Mouse (Mus musculus) hindbrain, embryonic 12.5 days (tissue): ENCODE results near the gene Tnfsf14. TPM values are rescaled to one million over a fixed set of nuclear protein-coding genes. Genes with fewer than 3 reads are reported as not detected.
A peak's percentile ranks its signal among the peaks of the same experiment; 100 is the strongest.

ENCODE experiments used
- ATAC-seq: fragments of 200-750 bp; cut with Nextera tagmentation; 2 replicates; pipeline ENCODE4 v1.8.0; 2017; ENCODE audit warnings: moderate TSS enrichment; ENCODE audit not compliant: low FRiP score
- H3K27ac ChIP-seq: fragments of 300-500 bp; sonication (generic); 2 replicates; pipeline ENCODE4 v1.5.1; 2016; ENCODE audit warnings: mild to moderate bottlenecking
- H3K27me3 ChIP-seq: fragments of 300-500 bp; sonication (generic); 2 replicates; pipeline ENCODE4 v1.6.1; 2016; ENCODE audit warnings: mild to moderate bottlenecking
- H3K36me3 ChIP-seq: fragments of 300-500 bp; sonication (generic); 2 replicates; pipeline ENCODE4 v1.6.1; 2016; ENCODE audit warnings: mild to moderate bottlenecking
- H3K4me1 ChIP-seq: fragments of 300-500 bp; sonication (generic); 2 replicates; pipeline ENCODE4 v1.6.1; 2016
- H3K4me2 ChIP-seq: fragments of 300-500 bp; sonication (generic); replicated peaks from 2 replicates; pipeline ENCODE4 v1.6.1; 2016; ENCODE audit warnings: mild to moderate bottlenecking
- H3K4me3 ChIP-seq: fragments of 300-500 bp; sonication (generic); 2 replicates; pipeline ENCODE4 v1.5.1; 2016; ENCODE audit warnings: mild to moderate bottlenecking
- H3K9ac ChIP-seq: fragments of 300-500 bp; sonication (generic); 2 replicates; pipeline ENCODE4 v1.6.1; 2016; ENCODE audit warnings: mild to moderate bottlenecking, moderate library complexity
- H3K9me3 ChIP-seq: fragments of 300-500 bp; sonication (generic); replicated peaks from 2 replicates; pipeline ENCODE4 v1.6.1; 2016; ENCODE audit warnings: mild to moderate bottlenecking
- WGBS: fragments of 180-500 bp; shearing (Covaris S2); methylation state at CpG from one replicate; pipeline ENCODE4 v1.1.7; 2016; 5-methylcytosine and 5-hydroxymethylcytosine counted together
- microRNA-seq: library from miRNA; unstranded; fragments of <30 nt; microRNA quantifications from one replicate; pipeline ENCODE4, GENCODE M21; 2017
- polyA plus RNA-seq: library from polyadenylated mRNA; unstranded; fragments of >200 nt; fragmentation: Nextera tagmentation; extraction: Ambion mirVana; gene quantifications from 2 replicates; pipeline ENCODE4 v1.2.1, GENCODE M21; 2016

Tnfsf14 gene
- polyA plus RNA-seq, 1 experiment from 2014 or later: not detected

GRCm38 (mm10) chr17:57148994-57149803, 44.8 kb downstream of the Tnfsf14 start, which contains the start of gene Cd70:
Gene Cd70 (minus strand): TSS chr17:57149777.
- peak within 1 kb of the TSS; percentile 33 for H3K4me3 ChIP-seq
- H3K36me3 ChIP-seq: no peaks in the 10 kb centered on the region
- H3K9me3 ChIP-seq: no peaks in the 10 kb centered on the region
- WGBS: 5% methylated on average over 38 of the region's 39 CpGs
- ATAC-seq: no peak; the same call in 1 of the 2 replicates
- H3K4me2 ChIP-seq: peak within 1 kb of the TSS; percentile 65
- peaks cover 9% of the 10 kb centered on the region for H3K4me1 ChIP-seq
- peaks cover 46% of the 10 kb centered on the region for H3K27me3 ChIP-seq
- no peak within 1 kb of the TSS for H3K27ac ChIP-seq
- peak within 1 kb of the TSS; percentile 51 for H3K9ac ChIP-seq

DNA sequence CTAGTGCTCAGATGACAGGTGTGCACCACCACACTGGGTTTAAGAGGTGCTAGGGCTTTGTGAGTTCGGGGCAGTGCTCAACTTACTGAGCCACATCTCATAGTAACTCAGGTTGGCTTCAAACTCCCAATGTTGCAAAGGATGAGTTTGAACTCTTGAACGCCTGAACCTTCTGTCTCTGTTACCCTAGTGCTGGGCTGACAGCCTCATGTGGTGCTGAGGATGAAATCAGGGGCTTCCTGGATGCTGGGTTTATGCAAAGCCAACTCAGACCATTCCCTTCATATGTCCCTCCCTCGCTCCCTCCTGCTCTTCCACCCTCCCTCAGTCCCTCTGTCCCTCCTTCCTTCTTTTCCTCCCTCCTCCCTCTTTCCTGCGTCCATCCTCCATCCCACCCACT, 45.6 kb downstream of the Tnfsf14 start:
- ATAC-seq: no peak
- no peaks in the 10 kb centered on the region for H3K36me3 ChIP-seq
- H3K27me3 ChIP-seq: peaks cover 46% of the 10 kb centered on the region
- no peak overlapping the region for H3K4me2 ChIP-seq
- H3K9ac ChIP-seq: no peak overlapping the region
- H3K4me1 ChIP-seq: peaks cover 9% of the 10 kb centered on the region
- no peak overlapping the region for H3K4me3 ChIP-seq
- WGBS: 68% methylated on average over 4 of the region's 4 CpGs
- H3K9me3 ChIP-seq: no peaks in the 10 kb centered on the region
- no peak overlapping the region for H3K27ac ChIP-seq

DNA sequence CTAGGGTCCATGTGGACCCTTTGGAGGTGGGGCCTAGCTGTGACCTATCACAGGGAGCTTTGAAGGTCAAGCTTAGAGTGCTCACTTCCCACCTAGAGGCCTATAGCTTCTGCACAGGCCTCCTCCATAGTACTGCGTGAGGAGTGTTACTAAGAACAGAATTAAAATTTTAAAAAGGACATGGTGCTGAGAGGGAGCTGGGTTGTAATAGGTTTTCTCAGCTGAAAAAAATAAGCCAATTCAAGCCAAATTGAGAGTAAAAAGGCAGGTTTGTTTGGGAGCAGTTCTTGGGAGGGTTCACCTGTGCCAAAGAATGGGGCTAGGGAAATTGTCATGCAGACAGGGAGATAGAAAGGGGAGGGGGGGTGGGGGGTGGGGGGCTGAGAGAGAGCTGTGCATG, 48.9 kb downstream of the Tnfsf14 start:
- peaks cover 9% of the 10 kb centered on the region for H3K4me1 ChIP-seq
- H3K4me2 ChIP-seq: no peak overlapping the region
- no peak overlapping the region for H3K27ac ChIP-seq
- H3K4me3 ChIP-seq: no peak overlapping the region
- no peak overlapping the region for H3K9ac ChIP-seq
- H3K36me3 ChIP-seq: no peaks in the 10 kb centered on the region
- H3K9me3 ChIP-seq: no peaks in the 10 kb centered on the region
- H3K27me3 ChIP-seq: peaks cover 36% of the 10 kb centered on the region
- ATAC-seq: no peak
- WGBS: 85% methylated on average over 1 of the region's 1 CpGs

GRCm38 (mm10) chr17:57143704-57144103, 50.3 kb downstream of the Tnfsf14 start:
- Histone ChIP-seq H3K36me3 (no peaks in the 10 kb centered on the region), H3K4me3 (no peak overlapping the region), H3K9me3 (no peaks in the 10 kb centered on the region), H3K4me2 (no peak overlapping the region), H3K27me3 (peaks cover 24% of the 10 kb centered on the region), H3K9ac (no peak overlapping the region), H3K27ac (no peak overlapping the region), H3K4me1 (peaks cover under 1% of the 10 kb centered on the region; the same call in 1 of the 2 replicates)
- ATAC-seq: no peak
- WGBS: 84% methylated on average over 3 of the region's 3 CpGs

DNA sequence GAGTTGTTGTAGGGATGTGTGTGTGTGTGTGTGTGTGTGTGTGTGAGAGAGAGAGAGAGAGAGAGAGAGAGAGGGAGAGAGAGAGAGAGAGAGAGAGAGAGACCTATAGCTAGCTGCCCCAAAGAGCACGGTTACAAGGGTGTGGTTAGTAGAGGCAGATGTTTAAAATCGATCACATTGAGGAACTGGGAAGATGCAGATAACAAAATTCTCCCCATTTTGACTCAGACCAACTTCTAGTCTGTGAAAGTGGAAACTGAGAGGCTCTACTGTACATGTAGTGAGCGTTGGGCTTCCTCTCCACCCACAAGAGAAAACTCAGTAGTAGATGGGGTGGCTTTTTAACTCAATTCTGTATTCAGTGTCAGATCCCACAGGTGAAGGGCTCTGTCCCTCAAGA, 54.3 kb downstream of the Tnfsf14 start:
- Histone ChIP-seq H3K9me3 (no peaks in the 10 kb centered on the region), H3K4me2 (no peak overlapping the region), H3K27me3 (0 out of 2 replicates have a peak, but pooled peaks cover 3% of the 10 kb centered on the region), H3K4me1 (no peaks in the 10 kb centered on the region), H3K36me3 (no peaks in the 10 kb centered on the region), H3K9ac (no peak overlapping the region), H3K4me3 (no peak overlapping the region), H3K27ac (no peak overlapping the region)
- no peak for ATAC-seq
- 86% methylated on average over 3 of the region's 3 CpGs for WGBS

Small RNAs within 50 kb of the gene (microRNA-seq; reads per million reads assigned to microRNA genes)
- not detected for gene Mir6978

Other genes starting within 250 kb of the Tnfsf14 start
- not detected in 2 replicates for gene Acer1, start 212.1 kb downstream of the Tnfsf14 start, polyA plus RNA-seq
- 121 and 136 TPM in 2 replicates for gene Clpp, start 203.9 kb downstream of the Tnfsf14 start, polyA plus RNA-seq
- 32.8 and 34.6 TPM in 2 replicates for gene Alkbh7, start 196.8 kb downstream of the Tnfsf14 start, polyA plus RNA-seq
- 0.56 and 0.68 TPM in 2 replicates for gene Pspn, start 194.2 kb downstream of the Tnfsf14 start, polyA plus RNA-seq
- gene Gtf2f1, start 182.9 kb downstream of the Tnfsf14 start, polyA plus RNA-seq: 62.6 and 67.0 TPM in 2 replicates
- gene Gm17949, start 182.7 kb downstream of the Tnfsf14 start, polyA plus RNA-seq: 0.52 TPM in 1 of 2 replicates, not detected in the other
- 63.4 and 66.5 TPM in 2 replicates for gene Khsrp, start 162.7 kb downstream of the Tnfsf14 start, polyA plus RNA-seq
- not detected in 2 replicates for gene Slc25a41, start 152.5 kb downstream of the Tnfsf14 start, polyA plus RNA-seq
- 2.7 and 3.8 TPM in 2 replicates for gene Crb3, start 135.1 kb downstream of the Tnfsf14 start, polyA plus RNA-seq
- gene Slc25a23, start 134.3 kb downstream of the Tnfsf14 start, polyA plus RNA-seq: 18.7 and 22.5 TPM in 2 replicates
- 3.2 and 3.7 TPM in 2 replicates for gene Dennd1c, start 115.7 kb downstream of the Tnfsf14 start, polyA plus RNA-seq
- 197 and 227 TPM in 2 replicates for gene Tubb4a, start 106.4 kb downstream of the Tnfsf14 start, polyA plus RNA-seq
- gene Tnfsf9, start 88.9 kb downstream of the Tnfsf14 start, polyA plus RNA-seq: 5.8 and 6.1 TPM in 2 replicates
- 0.48 TPM in 1 of 2 replicates, not detected in the other for gene Cd70, start 44.4 kb downstream of the Tnfsf14 start, polyA plus RNA-seq
- gene C3, start 34.0 kb upstream of the Tnfsf14 start, polyA plus RNA-seq: 0.76 and 1.2 TPM in 2 replicates
- gene Gpr108, start 54.3 kb upstream of the Tnfsf14 start, polyA plus RNA-seq: 24.7 and 27.1 TPM in 2 replicates
- 23.5 and 23.9 TPM in 2 replicates for gene Trip10, start 55.3 kb upstream of the Tnfsf14 start, polyA plus RNA-seq
- 1.9 and 2.0 TPM in 2 replicates for gene Vav1, start 84.9 kb upstream of the Tnfsf14 start, polyA plus RNA-seq
- 3.4 and 5.6 TPM in 2 replicates for gene Adgre1, start 164.5 kb upstream of the Tnfsf14 start, polyA plus RNA-seq